Mouse (Mus musculus) embryonic fibroblast, embryonic 13.5 days (primary cell): ENCODE measurements around the gene Enpp3. TPM values are rescaled to one million over a fixed set of nuclear protein-coding genes. Genes with fewer than 3 reads are reported as not detected.
A peak's percentile ranks its signal among the peaks of the same experiment; 100 is the strongest.
"Not testable (repeated sequence)": the region's sequence is repeated elsewhere in the genome, so short reads cannot be mapped to it uniquely, and the experiment has no call there.

ENCODE experiments used
- H3K27ac ChIP-seq: 2 replicates; pipeline ENCODE4 v1.5.1; 2012; ENCODE audit warnings: low read length, control low read depth, inconsistent platforms; ENCODE audit not compliant: insufficient read depth
- H3K4me1 ChIP-seq: 2 replicates; pipeline ENCODE4 v1.6.1; 2011; ENCODE audit warnings: low read length; ENCODE audit not compliant: control insufficient read depth, insufficient read depth
- H3K4me3 ChIP-seq: 2 replicates; pipeline ENCODE4 v1.5.1; 2011; ENCODE audit warnings: mild to moderate bottlenecking, control low read depth, low read length; ENCODE audit not compliant: insufficient read depth
- CTCF ChIP-seq: IDR thresholded peaks from 2 replicates; pipeline ENCODE4 v1.5.1; 2011; ENCODE audit warnings: mild to moderate bottlenecking, control low read depth, low read length, moderate library complexity, borderline replicate concordance; ENCODE audit not compliant: insufficient read depth
- POLR2A ChIP-seq: IDR thresholded peaks from 2 replicates; pipeline ENCODE4 v1.6.1; 2011; ENCODE audit warnings: low read depth, mild to moderate bottlenecking, control low read depth, low read length, moderate library complexity
- polyA plus RNA-seq: library from polyadenylated mRNA; stranded (reverse); fragments of >200 nt; gene quantifications from 2 replicates; pipeline ENCODE4 v1.2.4, GENCODE M21; 2011; ENCODE audit warnings: low read depth; ENCODE audit not compliant: missing spikeins, insufficient read length

Gene Enpp3
- polyA plus RNA-seq, 1 experiment, result 10.9 TPM

GRCm38 (mm10) chr10:24823697-24824535, 18.7 kb downstream of the Enpp3 start:
- TF ChIP-seq CTCF (no peak), POLR2A (no peak)
- Histone ChIP-seq H3K27ac (peak overlapping the region; percentile 93), H3K4me3 (no peak overlapping the region), H3K4me1 (peaks cover 13% of the 10 kb centered on the region)

DNA sequence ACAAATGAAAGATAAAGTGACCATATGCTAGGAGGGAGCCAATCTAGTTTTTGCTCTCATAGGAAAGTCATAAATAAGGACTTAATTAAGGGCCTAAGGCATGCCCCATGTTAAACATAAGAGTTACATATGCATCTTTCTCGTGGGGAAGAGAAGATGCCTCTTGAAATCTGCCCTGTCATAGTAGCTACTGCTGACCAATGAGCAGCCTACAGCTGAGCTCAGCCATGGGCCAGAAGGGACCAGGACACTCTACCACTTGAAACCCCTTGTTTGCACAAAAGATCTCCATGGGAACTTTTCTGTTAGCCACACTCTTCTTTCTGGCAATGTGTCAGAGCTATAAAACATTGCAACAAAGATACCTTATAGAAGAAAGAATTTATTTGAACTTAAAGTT, 19.4 kb downstream of the Enpp3 start:
- TF ChIP-seq POLR2A (no peak), CTCF (no peak)
- Histone ChIP-seq H3K4me3 (no peak overlapping the region), H3K27ac (peak overlapping the region; percentile 93), H3K4me1 (peaks cover 13% of the 10 kb centered on the region)

- Histone ChIP-seq H3K4me3 (no peak overlapping the region), H3K27ac (peak overlapping the region; percentile 70), H3K4me1 (peaks cover 13% of the 10 kb centered on the region)
- TF ChIP-seq CTCF (no peak), POLR2A (no peak)
Measured at GRCm38 (mm10) chr10:24822842-24823241, 19.8 kb downstream of the Enpp3 start.

DNA sequence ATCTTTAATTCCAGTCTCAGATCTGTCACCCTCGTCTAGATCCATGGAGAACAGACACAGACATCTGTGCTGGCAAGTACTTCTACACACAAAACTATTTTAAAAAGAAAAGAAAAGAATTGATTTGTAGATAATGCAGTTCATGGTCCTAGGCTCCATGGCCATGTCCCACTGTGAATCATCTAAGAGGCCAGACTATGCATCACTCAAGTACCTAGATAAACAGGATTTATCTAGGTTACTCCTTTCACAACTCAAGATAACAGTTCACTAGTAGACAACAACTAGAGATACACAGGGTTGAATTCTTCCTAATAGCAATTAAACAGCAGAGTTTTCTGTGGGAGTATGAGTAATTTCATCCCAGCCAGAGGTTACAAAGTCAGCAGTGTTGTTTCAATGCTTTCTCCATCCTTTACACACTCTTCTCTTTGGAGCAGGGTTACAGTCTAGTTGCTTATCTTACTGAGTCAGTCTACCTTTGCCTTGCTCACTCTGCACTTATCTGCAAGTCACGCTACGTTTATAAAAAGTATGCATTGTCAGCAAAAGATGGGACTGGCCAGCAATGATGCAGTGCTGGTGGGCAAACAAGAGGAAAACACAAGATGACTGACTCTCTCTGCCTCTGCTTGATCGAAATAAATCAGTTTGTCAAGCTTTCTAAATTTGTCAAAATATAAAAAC, 20.5 kb downstream of the Enpp3 start:
- peak overlapping the region; percentile 70 for H3K27ac ChIP-seq
- H3K4me3 ChIP-seq, result no peak overlapping the region
- H3K4me1 ChIP-seq, result peaks cover 13% of the 10 kb centered on the region
- TF ChIP-seq CTCF (no peak), POLR2A (no peak)

DNA sequence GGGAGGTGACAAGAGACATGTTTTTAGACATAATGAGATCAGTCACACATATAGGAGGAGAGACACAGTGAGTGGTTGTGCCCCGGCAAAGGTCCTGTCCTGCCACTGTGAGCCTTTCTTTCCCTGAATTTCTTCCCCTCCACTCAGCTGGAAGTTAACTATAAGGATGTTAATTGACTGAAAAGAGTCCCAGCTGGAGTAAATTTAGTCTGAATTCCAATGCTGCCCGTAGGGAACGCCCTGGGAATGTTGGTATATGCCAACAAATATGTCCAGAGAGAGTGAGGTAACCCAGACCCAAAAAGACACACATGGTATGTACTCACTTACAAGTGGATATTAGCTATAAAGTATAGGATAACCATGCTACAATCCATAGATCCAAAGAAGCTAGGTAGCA, 23.1 kb downstream of the Enpp3 start:
- Histone ChIP-seq H3K4me3 (no peak overlapping the region), H3K4me1 (peaks cover 13% of the 10 kb centered on the region), H3K27ac (no peak overlapping the region)
- TF ChIP-seq POLR2A, result no peak
- no peak for TF ChIP-seq CTCF

DNA sequence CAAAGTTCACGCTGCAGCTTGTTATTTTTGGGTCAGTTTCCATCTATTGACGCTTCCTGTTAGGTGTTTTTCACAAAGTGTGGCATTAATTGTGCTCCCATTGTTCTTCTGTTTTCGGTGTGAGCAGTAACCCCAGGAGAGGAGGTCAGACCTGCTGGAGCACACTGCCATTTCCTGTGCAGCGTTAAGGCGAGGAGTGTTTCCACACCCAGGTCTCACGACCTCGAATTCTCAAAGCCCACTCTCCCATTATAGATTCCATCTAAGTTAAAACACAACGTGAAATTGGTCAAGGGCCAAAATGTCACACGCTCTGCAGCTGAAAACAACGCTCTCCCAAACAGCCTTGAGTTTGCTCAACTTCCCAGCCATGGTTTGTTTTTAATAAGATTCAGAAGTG, 32.0 kb downstream of the Enpp3 start:
- no peak overlapping the region for H3K4me3 ChIP-seq
- TF ChIP-seq CTCF, result no peak
- TF ChIP-seq POLR2A, result no peak
- no peak overlapping the region for H3K27ac ChIP-seq
- no peaks in the 10 kb centered on the region; the same call in 1 of the 2 replicates for H3K4me1 ChIP-seq

DNA sequence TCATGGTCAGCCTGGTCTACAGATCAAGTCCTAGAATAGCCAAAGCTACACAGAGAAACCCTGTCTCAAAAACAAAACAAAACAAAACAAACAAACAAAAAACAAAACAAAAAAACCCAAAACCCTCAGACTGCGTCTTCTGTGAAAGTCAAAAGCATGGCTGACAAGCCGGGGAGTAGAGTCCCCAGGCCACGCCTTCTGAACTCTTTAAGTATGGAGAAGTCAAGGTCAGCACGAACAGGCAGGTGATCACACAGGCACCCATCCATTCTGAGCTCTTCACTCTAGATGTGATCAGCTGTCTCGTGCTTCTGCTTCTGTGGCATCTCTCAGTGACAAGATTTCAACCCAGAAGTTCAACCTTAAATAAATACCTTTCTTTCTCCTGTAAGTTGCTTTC, 35.9 kb downstream of the Enpp3 start:
- TF ChIP-seq CTCF, result no peak
- TF ChIP-seq POLR2A, result no peak
- H3K4me3 ChIP-seq, result no peak overlapping the region

DNA sequence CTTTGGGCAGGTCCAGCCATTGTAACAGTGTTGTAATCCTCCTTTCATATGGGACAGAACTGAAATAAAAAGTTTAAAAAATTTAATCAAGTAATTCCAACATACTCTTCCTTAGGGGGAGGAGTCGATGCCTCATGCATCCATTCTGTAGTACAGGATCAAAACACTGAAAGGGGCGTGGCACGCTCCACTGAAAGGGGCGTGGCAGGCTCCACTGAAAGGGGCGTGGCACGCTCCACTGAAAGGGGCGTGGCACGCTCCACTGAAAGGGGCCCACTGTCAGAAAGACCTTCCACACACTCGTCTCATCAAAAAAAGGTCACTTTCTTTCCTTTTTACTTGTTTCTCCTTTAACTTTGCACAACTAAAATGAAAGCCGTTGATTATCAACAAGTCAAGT, 36.7 kb downstream of the Enpp3 start:
- Histone ChIP-seq H3K4me1 (no peaks in the 10 kb centered on the region; the same call in 1 of the 2 replicates), H3K27ac (no peak overlapping the region), H3K4me3 (no peak overlapping the region)
- TF ChIP-seq CTCF (no peak), POLR2A (no peak)

More for the DNA sequence above, 35.9 kb downstream of the Enpp3 start:
- Histone ChIP-seq H3K27ac (no peak overlapping the region), H3K4me1 (no peaks in the 10 kb centered on the region; the same call in 1 of the 2 replicates)

GRCm38 (mm10) chr10:24805173-24805572, 37.5 kb downstream of the Enpp3 start:
- no peaks in the 10 kb centered on the region for H3K4me1 ChIP-seq
- TF ChIP-seq CTCF (no peak), POLR2A (no peak)
- no peak overlapping the region for H3K4me3 ChIP-seq
- no peak overlapping the region for H3K27ac ChIP-seq

- H3K4me3 ChIP-seq, H3K27ac ChIP-seq, H3K4me1 ChIP-seq: not testable (repeated sequence)
Measured at GRCm38 (mm10) chr10:24802742-24803244, 39.8 kb downstream of the Enpp3 start.
